Mouse (Mus musculus): ENCODE measurements at regions not wholly inside any gene's neighbourhood (a gene's known extent, or its start where the extent isn't known, plus 50 kb on each side); places are given as distances from the start of the nearest gene placed in this dataset.
"Not testable (repeated sequence)": the region's sequence is repeated elsewhere in the genome, so short reads cannot be mapped to it uniquely, and the experiment has no call there.

- DNase-seq: not testable (repeated sequence)
Measured at GRCm38 (mm10) chr13:61957197-61957596, 172.5 kb upstream of the Zfp808 start.

GRCm38 (mm10) chr13:61978856-61979255 lies 150.8 kb upstream of the Zfp808 start:
- not testable (repeated sequence) for DNase-seq

GRCm38 (mm10) chr13:61996519-61996918 lies 133.2 kb upstream of the Zfp808 start:
- DNase-seq: not testable (repeated sequence)

GRCm38 (mm10) chr13:61998803-61999202 lies 130.9 kb upstream of the Zfp808 start:
- peak; percentile 16 to 32 for DNase-seq

DNA sequence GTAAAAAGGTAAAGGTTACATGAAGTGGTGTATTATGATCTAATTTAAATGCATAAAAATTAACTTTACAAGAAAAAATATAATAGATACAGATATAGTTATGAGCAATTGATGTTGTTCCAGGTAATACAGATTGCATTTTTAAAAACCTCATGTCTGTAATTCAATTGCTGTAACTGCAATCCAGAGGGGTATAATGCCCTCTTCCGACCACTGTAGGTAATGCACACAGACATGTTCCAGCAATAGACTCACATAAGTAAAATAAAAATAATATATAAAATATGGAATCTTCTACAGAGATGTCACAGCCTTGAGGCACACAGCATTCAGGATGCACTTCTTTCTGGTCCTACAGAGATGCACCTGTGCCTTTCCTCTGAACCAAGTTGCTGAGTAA lies 122.4 kb upstream of the Zfp808 start:
- peak in 1 of 2 experiments; percentile 35 for DNase-seq

GRCm38 (mm10) chr13:62015424-62016167 lies 114.1 kb upstream of the Zfp808 start:
- DNase-seq: peak; percentile 31 to 42

DNA sequence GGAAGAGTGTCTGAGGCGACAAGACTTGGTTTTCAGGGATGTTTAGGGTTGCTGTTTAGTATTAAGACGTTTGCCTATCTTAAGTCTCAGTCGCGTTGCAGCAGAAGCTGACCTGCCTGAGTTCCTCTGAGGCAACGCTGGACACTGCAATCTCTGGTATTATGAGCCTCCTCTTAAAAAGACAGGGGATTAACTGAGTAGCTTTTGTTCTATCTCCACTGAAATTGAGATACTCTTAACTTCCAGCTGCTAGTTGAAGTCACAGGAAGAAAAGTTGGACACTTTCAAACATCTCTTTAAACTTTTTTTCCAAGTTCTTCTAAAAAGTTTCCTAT lies 113.6 kb upstream of the Zfp808 start:
- DNase-seq: not testable (repeated sequence)

DNA sequence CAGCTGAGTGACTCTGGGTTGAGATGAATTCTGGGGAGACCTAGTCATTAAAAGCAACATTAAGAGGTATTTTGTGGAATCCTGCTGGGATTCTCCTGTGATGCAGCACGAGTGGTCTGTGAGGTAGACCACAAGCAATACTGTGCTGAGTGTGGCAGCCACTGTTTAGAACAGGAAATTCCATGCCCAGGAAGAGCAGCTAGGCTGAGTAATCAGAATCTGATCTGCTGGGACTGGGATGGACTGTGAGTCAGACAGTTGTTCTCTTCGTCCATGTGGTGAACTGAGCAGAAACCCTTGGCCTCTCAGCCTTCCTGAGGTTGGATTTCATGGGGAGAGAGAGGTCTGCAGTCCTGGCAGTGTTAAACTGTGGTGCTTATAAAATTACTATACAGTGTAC lies 92.0 kb upstream of the Zfp808 start:
- DNase-seq: not testable (repeated sequence)

- not testable (repeated sequence) for DNase-seq
Measured at GRCm38 (mm10) chr13:62077951-62078671, 51.6 kb upstream of the Zfp808 start.

DNA sequence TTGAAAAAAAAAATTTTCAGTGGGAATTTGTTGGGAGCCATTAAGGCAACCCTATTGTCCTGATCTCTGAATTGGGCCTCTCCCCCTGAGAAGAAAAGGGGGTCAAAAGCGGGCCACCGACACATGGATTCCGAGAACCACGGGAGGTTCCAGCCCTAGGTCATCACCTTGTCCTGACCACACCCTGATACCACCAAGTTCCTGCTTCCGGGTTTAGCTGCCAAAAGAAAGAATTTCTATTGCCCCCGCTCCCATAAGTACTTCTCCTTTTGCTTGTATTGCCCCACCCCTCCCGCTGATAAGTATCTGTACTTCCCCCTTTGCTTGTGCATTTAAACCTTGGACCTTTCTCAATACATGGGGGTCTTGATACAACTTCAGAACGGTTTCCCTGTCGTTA lies 50.8 kb upstream of the Zfp808 start:
- DNase-seq: not testable (repeated sequence)

Data from lung, postnatal 4 days (tissue).